Mouse (Mus musculus): ENCODE results near the gene Clta. TPM values are rescaled to one million over a fixed set of nuclear protein-coding genes. Genes with fewer than 3 reads are reported as not detected.

Clta gene
- total RNA-seq, 2 experiments from 2014 or later: 81.1 to 85.3 TPM

GRCm38 (mm10) chr4:44069411-44069810 is 65.2 kb downstream of the Clta start:
- DNase-seq: no peak
- intact Hi-C loops (cut with DNase I): no loop called here

GRCm38 (mm10) chr4:44070641-44071040 is 66.4 kb downstream of the Clta start:
- DNase-seq: no peak
- intact Hi-C loops (cut with DNase I): loop anchor here (5.0 kb wide), 1 partner anchor 162 kb away; the partner anchor contains the start of gene Rnf38

- intact Hi-C loops (cut with DNase I): loop anchor here (5.0 kb wide), 1 partner anchor 161 kb away; the partner anchor contains the start of gene Rnf38
- DNase-seq: peak in 1 of 2 experiments; percentile 9
Measured at GRCm38 (mm10) chr4:44071741-44072145, 67.5 kb downstream of the Clta start.

- intact Hi-C loops (cut with DNase I): loop anchor here (5.0 kb wide), 1 partner anchor 160 kb away; the partner anchor contains the start of gene Rnf38
- peak; percentile 89 to 92 for DNase-seq
Measured at GRCm38 (mm10) chr4:44072146-44072872, 68.1 kb downstream of the Clta start.

GRCm38 (mm10) chr4:44072873-44073441 is 68.7 kb downstream of the Clta start:
- intact Hi-C loops (cut with DNase I): loop anchor here (5.0 kb wide), 1 partner anchor 159 kb away; the partner anchor contains the start of gene Rnf38
- DNase-seq: no peak

GRCm38 (mm10) chr4:44073799-44074198 is 69.5 kb downstream of the Clta start:
- intact Hi-C loops (cut with DNase I): loop anchor here (5.0 kb wide), 1 partner anchor 159 kb away; the partner anchor contains the start of gene Rnf38
- no peak for DNase-seq

GRCm38 (mm10) chr4:44074422-44074821 is 70.2 kb downstream of the Clta start:
- intact Hi-C loops (cut with DNase I): loop anchor here (5.0 kb wide), 1 partner anchor 158 kb away; the partner anchor contains the start of gene Rnf38
- DNase-seq: no peak

- DNase-seq: no peak
- intact Hi-C loops (cut with DNase I): no loop called here
Measured at GRCm38 (mm10) chr4:44078358-44078933, 74.2 kb downstream of the Clta start.

Other genes with a start within 250 kb of the Clta start
- gene Olfr159, start 233.4 kb upstream of the Clta start, total RNA-seq (2021): not detected
- gene Olfr156, start 180.6 kb upstream of the Clta start, total RNA-seq (2021): not detected
- gene Olfr157, start 164.3 kb upstream of the Clta start, total RNA-seq (2021): not detected
- gene Olfr155, start 152.9 kb upstream of the Clta start, total RNA-seq (2021): not detected
- gene Reck, start 128.9 kb upstream of the Clta start, total RNA-seq (2021): 1 to 10 TPM; 6.3 to 7.4 TPM
- gene Glipr2, start 47.1 kb upstream of the Clta start, total RNA-seq (2021): 1 to 10 TPM; 2.5 to 3.8 TPM
- gene Ccin, start 21.0 kb upstream of the Clta start, total RNA-seq (2021): under 1 TPM in 1 of 2 experiments, not detected in 1; 0.14 TPM
- gene Gne, start 79.7 kb downstream of the Clta start, total RNA-seq (2021): 10 to 100 TPM; 23.1 to 28.6 TPM
- gene Rnf38, start 229.3 kb downstream of the Clta start, total RNA-seq (2021): 10 to 100 TPM; 32.0 to 36.4 TPM

All from heart, postnatal 36 days (tissue).